Mouse (Mus musculus): ENCODE results near the gene Nr1d1. TPM values are rescaled to one million over a fixed set of nuclear protein-coding genes. Genes with fewer than 3 reads are reported as not detected.
A peak's percentile ranks its signal among the peaks of the same experiment; 100 is the strongest.

The Nr1d1 gene
- polyA plus RNA-seq, 1 experiment from 2014 or later = 2.3 TPM

- peaks cover 23% of the 10 kb centered on the region for H3K36me3 ChIP-seq
- peak within 1 kb of the TSS; percentile 100 for H3K9ac ChIP-seq
- peaks cover 43% of the 10 kb centered on the region for H3K4me1 ChIP-seq
- H3K9me3 ChIP-seq (replicated peaks) = no peaks in the 10 kb centered on the region
- H3K4me3 ChIP-seq (replicated peaks) = peak within 1 kb of the TSS; percentile 100
- peak within 1 kb of the TSS; percentile 100 for H3K27ac ChIP-seq
- WGBS = under 1% methylated on average over 69 of the region's 89 CpGs
- ATAC-seq (replicated peaks; ENCODE audit: low FRiP score) = peak; percentile 64
- H3K4me2 ChIP-seq = peak within 1 kb of the TSS; percentile 77
- H3K27me3 ChIP-seq = no peaks in the 10 kb centered on the region
Observed at GRCm38 (mm10) chr11:98795015-98795713, 20.0 kb upstream of the Nr1d1 start, which contains the start of gene Msl1. TSS of gene Msl1 (plus strand) at chr11:98795516.

GRCm38 (mm10) chr11:98794469-98795014, 19.4 kb upstream of the Nr1d1 start:
- Histone ChIP-seq H3K9me3 (replicated peaks) (no peaks in the 10 kb centered on the region), H3K4me1 (peaks cover 49% of the 10 kb centered on the region), H3K36me3 (peaks cover 17% of the 10 kb centered on the region), H3K27ac (peak overlapping the region; percentile 100), H3K4me2 (peak overlapping the region; percentile 77), H3K9ac (peak overlapping the region; percentile 100), H3K27me3 (no peaks in the 10 kb centered on the region), H3K4me3 (replicated peaks) (peak overlapping the region; percentile 100)
- peak; percentile 54 for ATAC-seq (replicated peaks; ENCODE audit: low FRiP score)
- WGBS = 0% methylated on average over 27 of the region's 30 CpGs

DNA sequence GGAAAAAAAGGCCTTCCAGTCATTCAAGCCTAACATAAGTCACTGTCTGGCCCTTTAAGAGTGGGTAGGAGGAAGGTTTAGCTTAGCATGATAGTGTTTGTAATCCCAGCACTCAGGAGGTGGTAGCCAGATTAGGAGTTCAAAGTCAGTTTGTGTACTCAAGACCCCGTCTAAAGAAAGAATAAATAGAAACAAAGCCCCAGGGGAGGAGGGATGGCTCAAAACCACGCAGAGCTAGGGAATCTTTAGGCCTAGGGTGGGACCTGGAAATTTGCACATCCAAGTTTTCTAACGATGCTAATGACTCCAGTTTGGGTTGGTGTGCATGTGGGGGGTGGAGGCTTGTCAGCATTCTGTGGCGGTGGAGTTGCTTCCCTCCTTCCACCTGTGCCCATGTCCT, 16.9 kb upstream of the Nr1d1 start:
- no peaks in the 10 kb centered on the region for H3K36me3 ChIP-seq
- H3K27ac ChIP-seq = no peak overlapping the region
- H3K4me2 ChIP-seq = no peak overlapping the region
- no peaks in the 10 kb centered on the region for H3K9me3 ChIP-seq (replicated peaks)
- H3K9ac ChIP-seq = peak overlapping the region; percentile 2; the same call in 1 of the 2 replicates
- ATAC-seq (replicated peaks; ENCODE audit: low FRiP score) = no peak
- peaks cover 44% of the 10 kb centered on the region for H3K4me1 ChIP-seq
- no peak overlapping the region for H3K4me3 ChIP-seq (replicated peaks)
- no peaks in the 10 kb centered on the region for H3K27me3 ChIP-seq
- WGBS = 16% methylated on average over 4 of the region's 4 CpGs

DNA sequence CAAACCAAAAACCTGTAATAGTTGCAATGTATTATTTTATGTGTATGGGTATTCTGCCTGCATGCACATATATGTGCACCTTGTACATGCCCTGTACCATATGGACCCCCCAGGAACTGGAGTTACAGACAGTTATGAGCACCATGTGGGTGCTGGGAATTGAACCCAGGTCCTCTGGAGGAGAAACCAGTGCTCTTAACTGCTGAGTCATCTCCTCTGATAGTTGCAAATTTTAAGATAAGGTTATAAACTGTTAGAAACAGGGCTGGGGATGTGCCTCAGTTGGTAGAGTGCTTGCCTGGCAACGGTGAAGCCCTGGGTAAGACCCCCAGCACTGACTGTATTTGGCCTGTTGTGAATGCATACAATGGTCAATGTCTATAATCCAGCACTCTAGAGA, 16.3 kb upstream of the Nr1d1 start:
- no peak for ATAC-seq (replicated peaks; ENCODE audit: low FRiP score)
- Histone ChIP-seq H3K4me3 (replicated peaks) (no peak overlapping the region), H3K9ac (no peak overlapping the region), H3K4me1 (peaks cover 50% of the 10 kb centered on the region), H3K27me3 (no peaks in the 10 kb centered on the region), H3K27ac (no peak overlapping the region), H3K4me2 (no peak overlapping the region), H3K36me3 (no peaks in the 10 kb centered on the region), H3K9me3 (replicated peaks) (no peaks in the 10 kb centered on the region)
- WGBS = 80% methylated on average over 1 of the region's 1 CpGs

GRCm38 (mm10) chr11:98790631-98791205, 15.6 kb upstream of the Nr1d1 start:
- ATAC-seq (replicated peaks; ENCODE audit: low FRiP score) = no peak
- peaks cover 58% of the 10 kb centered on the region for H3K4me1 ChIP-seq
- H3K36me3 ChIP-seq = no peaks in the 10 kb centered on the region
- 83% methylated on average over 5 of the region's 5 CpGs for WGBS
- no peak overlapping the region for H3K4me3 ChIP-seq (replicated peaks)
- no peaks in the 10 kb centered on the region for H3K27me3 ChIP-seq
- no peak overlapping the region for H3K4me2 ChIP-seq
- H3K27ac ChIP-seq = 0 out of 2 replicates have a peak overlapping the region, but pooled peaks have one; percentile 14
- no peak overlapping the region for H3K9ac ChIP-seq
- H3K9me3 ChIP-seq (replicated peaks) = no peaks in the 10 kb centered on the region

- no peak for ATAC-seq (replicated peaks; ENCODE audit: low FRiP score)
- WGBS = 37% methylated on average over 5 of the region's 5 CpGs
- H3K4me1 ChIP-seq = peaks cover 67% of the 10 kb centered on the region
Observed at GRCm38 (mm10) chr11:98789824-98790223, 14.7 kb upstream of the Nr1d1 start.

DNA sequence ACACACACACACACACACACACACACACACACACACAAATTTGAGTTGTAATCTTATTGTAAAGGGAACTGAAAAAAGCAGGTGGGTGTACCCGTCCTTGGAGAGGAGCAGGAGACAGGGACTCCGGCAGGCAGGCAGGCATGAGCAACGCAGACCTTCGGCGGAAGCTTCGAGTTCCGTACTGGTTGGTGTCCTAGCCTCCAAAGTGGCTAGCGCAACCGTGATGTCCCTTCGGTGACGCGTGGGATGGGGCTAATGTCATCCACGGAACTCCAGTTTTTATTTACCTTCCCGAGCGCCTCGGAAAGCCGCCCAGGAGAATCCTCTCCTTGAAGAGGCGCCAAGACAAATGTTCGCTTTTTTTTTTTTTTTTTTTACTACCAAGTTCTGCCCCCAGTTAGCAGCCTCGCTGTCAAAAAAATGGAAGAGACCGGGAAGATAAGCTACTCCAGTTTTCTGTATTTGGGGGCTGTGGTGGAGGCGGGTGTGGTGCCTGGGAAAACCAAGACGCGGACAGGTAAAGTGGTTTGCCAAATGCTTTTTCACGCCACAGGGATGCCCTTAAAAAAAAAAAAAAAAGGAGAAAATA, 14.2 kb upstream of the Nr1d1 start:
- no peaks in the 10 kb centered on the region for H3K27me3 ChIP-seq
- H3K9me3 ChIP-seq (replicated peaks) = no peaks in the 10 kb centered on the region
- no peaks in the 10 kb centered on the region for H3K36me3 ChIP-seq
- under 1% methylated on average over 25 of the region's 25 CpGs for WGBS
- H3K4me2 ChIP-seq = peak overlapping the region; percentile 96
- H3K27ac ChIP-seq = peak overlapping the region; percentile 90
- ATAC-seq (replicated peaks; ENCODE audit: low FRiP score) = no peak
- H3K9ac ChIP-seq = peak overlapping the region; percentile 61
- H3K4me1 ChIP-seq = peaks cover 71% of the 10 kb centered on the region
- peak overlapping the region; percentile 56 for H3K4me3 ChIP-seq (replicated peaks)

More at GRCm38 (mm10) chr11:98789824-98790223, 14.7 kb upstream of the Nr1d1 start:
- Histone ChIP-seq H3K27ac (peak overlapping the region; percentile 90), H3K4me2 (peak overlapping the region; percentile 96), H3K9me3 (replicated peaks) (no peaks in the 10 kb centered on the region), H3K36me3 (no peaks in the 10 kb centered on the region), H3K4me3 (replicated peaks) (peak overlapping the region; percentile 56), H3K9ac (peak overlapping the region; percentile 61), H3K27me3 (no peaks in the 10 kb centered on the region)

DNA sequence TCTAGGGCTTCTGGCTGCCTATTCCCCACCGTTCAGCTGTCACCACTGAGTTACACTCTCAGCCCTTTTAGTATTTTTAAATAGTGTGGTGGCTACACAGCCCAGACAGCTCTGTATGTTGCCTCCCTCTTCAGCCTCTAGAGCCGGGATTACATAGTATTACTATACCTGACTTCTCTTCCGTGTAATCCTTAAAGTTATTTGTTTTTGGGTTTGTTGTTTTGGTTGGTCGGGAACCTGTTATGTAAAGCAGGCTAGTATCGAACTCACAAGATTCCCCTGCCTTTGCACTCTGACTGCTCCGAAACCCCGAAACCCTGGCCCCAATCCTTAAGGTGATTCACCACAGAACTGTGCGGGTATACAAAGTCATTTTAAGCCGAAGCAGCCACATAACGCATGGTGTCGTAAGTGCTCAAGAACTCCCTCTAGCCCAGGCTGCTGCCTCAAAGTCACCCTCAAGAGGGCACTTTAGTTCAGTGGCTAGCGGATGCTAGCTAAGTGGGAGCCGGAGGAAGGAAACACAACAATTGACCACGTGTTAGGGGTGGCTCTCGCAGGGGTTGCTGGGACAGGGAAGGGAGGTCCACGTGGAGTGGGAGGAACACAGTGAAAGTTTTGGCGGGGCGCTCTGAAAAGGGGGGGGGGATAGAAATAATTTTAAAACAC, 13.6 kb upstream of the Nr1d1 start:
- peak overlapping the region; percentile 61 for H3K9ac ChIP-seq
- no peaks in the 10 kb centered on the region for H3K36me3 ChIP-seq
- H3K27ac ChIP-seq = peak overlapping the region; percentile 90
- whole genome bisulfite sequencing = 11% methylated on average over 18 of the region's 18 CpGs
- H3K27me3 ChIP-seq = no peaks in the 10 kb centered on the region
- peaks cover 71% of the 10 kb centered on the region for H3K4me1 ChIP-seq
- H3K4me3 ChIP-seq (replicated peaks) = peak overlapping the region; percentile 56
- peak; percentile 80 for ATAC-seq (replicated peaks; ENCODE audit: low FRiP score)
- peak overlapping the region; percentile 96 for H3K4me2 ChIP-seq
- no peaks in the 10 kb centered on the region for H3K9me3 ChIP-seq (replicated peaks)

DNA sequence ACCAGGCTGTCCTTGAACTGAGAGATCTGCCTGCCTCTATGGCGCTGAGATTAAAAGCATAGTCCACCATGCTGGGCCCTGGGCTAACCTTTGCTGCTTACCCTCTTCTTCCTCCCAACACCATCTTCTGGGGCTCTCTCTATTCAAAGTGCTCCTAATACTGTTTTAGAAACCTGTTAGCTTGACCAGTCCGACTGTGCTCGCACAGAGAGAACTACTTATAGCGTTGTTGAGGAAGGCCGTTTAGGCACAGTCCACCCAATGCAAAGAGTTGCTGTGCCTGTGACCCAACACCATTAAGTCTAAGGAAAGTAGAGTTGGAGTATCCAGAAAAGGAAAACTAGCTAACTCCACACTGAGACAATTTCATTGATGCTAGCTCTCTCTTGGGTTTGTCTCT, 13.0 kb upstream of the Nr1d1 start:
- 0 out of 2 replicates have a peak overlapping the region, but pooled peaks have one; percentile 56 for H3K4me3 ChIP-seq (replicated peaks)
- peaks cover 72% of the 10 kb centered on the region for H3K4me1 ChIP-seq
- H3K9ac ChIP-seq = no peak overlapping the region
- H3K27ac ChIP-seq = peak overlapping the region; percentile 90
- 94% methylated on average over 5 of the region's 5 CpGs for WGBS
- no peak for ATAC-seq (replicated peaks; ENCODE audit: low FRiP score)
- H3K9me3 ChIP-seq (replicated peaks) = no peaks in the 10 kb centered on the region
- H3K27me3 ChIP-seq = no peaks in the 10 kb centered on the region
- H3K36me3 ChIP-seq = no peaks in the 10 kb centered on the region
- peak overlapping the region; percentile 96; the same call in 1 of the 2 replicates for H3K4me2 ChIP-seq

GRCm38 (mm10) chr11:98787691-98788090, 12.6 kb upstream of the Nr1d1 start:
- H3K9ac ChIP-seq = no peak overlapping the region
- peaks cover 74% of the 10 kb centered on the region for H3K4me1 ChIP-seq
- no peaks in the 10 kb centered on the region for H3K36me3 ChIP-seq
- H3K4me3 ChIP-seq (replicated peaks) = no peak overlapping the region
- ATAC-seq (replicated peaks; ENCODE audit: low FRiP score) = no peak
- no peak overlapping the region for H3K4me2 ChIP-seq
- WGBS = 96% methylated on average over 1 of the region's 1 CpGs
- H3K27me3 ChIP-seq = no peaks in the 10 kb centered on the region
- peak overlapping the region; percentile 98 for H3K27ac ChIP-seq
- no peaks in the 10 kb centered on the region for H3K9me3 ChIP-seq (replicated peaks)

DNA sequence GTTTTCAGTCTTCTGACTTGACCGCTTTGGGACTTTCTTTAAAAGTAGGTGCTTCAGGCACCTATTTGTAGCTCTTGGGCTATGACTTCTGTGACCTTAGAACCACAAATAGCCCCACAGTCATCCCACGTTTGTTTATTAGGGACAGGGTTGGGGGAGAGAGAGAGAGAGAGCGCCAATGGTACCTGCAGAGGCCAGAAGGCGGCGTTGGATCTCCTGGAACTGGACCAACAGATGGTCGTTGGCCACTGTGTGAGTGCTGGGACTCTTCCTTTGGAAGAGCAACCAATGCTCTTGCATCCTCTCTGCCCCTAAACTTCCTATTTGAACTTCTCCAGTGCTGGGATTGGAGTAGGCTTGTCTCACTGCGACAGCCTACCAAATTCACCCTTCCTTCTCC, 12.1 kb upstream of the Nr1d1 start:
- H3K4me1 ChIP-seq = peaks cover 74% of the 10 kb centered on the region
- H3K9ac ChIP-seq = peak overlapping the region; percentile 12; the same call in 1 of the 2 replicates
- peak overlapping the region; percentile 33 for H3K4me2 ChIP-seq

More for the DNA sequence above, 12.1 kb upstream of the Nr1d1 start:
- no peaks in the 10 kb centered on the region for H3K36me3 ChIP-seq
- peak overlapping the region; percentile 98 for H3K27ac ChIP-seq
- ATAC-seq (replicated peaks; ENCODE audit: low FRiP score) = no peak
- H3K9me3 ChIP-seq (replicated peaks) = no peaks in the 10 kb centered on the region
- 25% methylated on average over 7 of the region's 7 CpGs for WGBS
- no peaks in the 10 kb centered on the region for H3K27me3 ChIP-seq
- H3K4me3 ChIP-seq (replicated peaks) = no peak overlapping the region
